Mouse (Mus musculus) erythroblast, embryonic 14.5 days (primary cell): ENCODE measurements around the gene Ndufb3. TPM values are rescaled to one million over a fixed set of nuclear protein-coding genes. Genes with fewer than 3 reads are reported as not detected.
"Not testable (repeated sequence)": the region's sequence is repeated elsewhere in the genome, so short reads cannot be mapped to it uniquely, and the experiment has no call there.

Experiments used
- H3K27me3 ChIP-seq: 2 replicates; pipeline ENCODE4 v1.6.1; 2012; ENCODE audit warnings: inconsistent platforms; ENCODE audit not compliant: control insufficient read depth
- H3K36me3 ChIP-seq: 2 replicates; pipeline ENCODE4 v1.6.1; 2012; ENCODE audit warnings: mild to moderate bottlenecking, inconsistent platforms; ENCODE audit not compliant: control insufficient read depth
- H3K4me1 ChIP-seq: 2 replicates; pipeline ENCODE4 v1.6.1; 2012; ENCODE audit warnings: inconsistent platforms; ENCODE audit not compliant: control insufficient read depth
- H3K4me3 ChIP-seq: replicated peaks from 2 replicates; pipeline ENCODE3; 2012; ENCODE audit warnings: moderate library complexity, mild to moderate bottlenecking, inconsistent platforms
- H3K9me3 ChIP-seq: 2 replicates; pipeline ENCODE4 v1.6.1; 2012; ENCODE audit warnings: low read length, inconsistent platforms, mixed read lengths; ENCODE audit not compliant: control insufficient read depth
- GATA1 ChIP-seq: IDR thresholded peaks from 2 replicates; pipeline ENCODE4 v1.6.1; 2012; ENCODE audit warnings: low read length, inconsistent platforms, mixed read lengths
- TAL1 ChIP-seq: IDR thresholded peaks from 3 replicates; pipeline ENCODE4 v1.6.1; 2012; ENCODE audit warnings: low read length, inconsistent platforms, mixed read lengths
- polyA plus RNA-seq: library from polyadenylated mRNA; stranded (reverse); fragments of >175 nt; gene quantifications from 2 replicates; pipeline ENCODE4 v1.2.3, GENCODE M21; 2012

The Ndufb3 gene
- polyA plus RNA-seq, 1 experiment = 0.62 TPM

- no peaks in the 10 kb centered on the region for H3K36me3 ChIP-seq
- no peaks in the 10 kb centered on the region for H3K27me3 ChIP-seq
- H3K4me3 ChIP-seq = no peak overlapping the region
- H3K9me3 ChIP-seq = no peaks in the 10 kb centered on the region
- peaks cover 21% of the 10 kb centered on the region for H3K4me1 ChIP-seq
- TF ChIP-seq TAL1 (no peak), GATA1 (no peak)
Observed at GRCm38 (mm10) chr1:58582611-58583010, 3.6 kb upstream of the Ndufb3 start.

GRCm38 (mm10) chr1:58584271-58584670 lies 1.9 kb upstream of the Ndufb3 start:
- H3K9me3 ChIP-seq = no peaks in the 10 kb centered on the region
- no peaks in the 10 kb centered on the region for H3K27me3 ChIP-seq
- peaks cover 21% of the 10 kb centered on the region for H3K4me1 ChIP-seq
- no peaks in the 10 kb centered on the region; the same call in 1 of the 2 replicates for H3K36me3 ChIP-seq
- H3K4me3 ChIP-seq = no peak overlapping the region
- no peak for TF ChIP-seq TAL1
- TF ChIP-seq GATA1 = no peak

- Histone ChIP-seq H3K4me1 (peaks cover 21% of the 10 kb centered on the region), H3K4me3 (peak overlapping the region; percentile 99), H3K9me3 (no peaks in the 10 kb centered on the region), H3K36me3 (no peaks in the 10 kb centered on the region; the same call in 1 of the 2 replicates), H3K27me3 (no peaks in the 10 kb centered on the region)
- TF ChIP-seq TAL1 = no peak
- TF ChIP-seq GATA1 = no peak
Observed at GRCm38 (mm10) chr1:58585373-58586170, 612 bp upstream of the Ndufb3 start.

- Histone ChIP-seq H3K27me3 (no peaks in the 10 kb centered on the region), H3K36me3 (peaks cover 9% of the 10 kb centered on the region), H3K9me3 (no peaks in the 10 kb centered on the region), H3K4me3 (peak overlapping the region; percentile 99), H3K4me1 (peaks cover 21% of the 10 kb centered on the region)
- TF ChIP-seq GATA1 = no peak
- TF ChIP-seq TAL1 = no peak
Observed at GRCm38 (mm10) chr1:58587491-58587890, 1.3 kb downstream of the Ndufb3 start.

- Histone ChIP-seq H3K9me3 (no peaks in the 10 kb centered on the region), H3K36me3 (no peaks in the 10 kb centered on the region), H3K4me1 (no peaks in the 10 kb centered on the region), H3K27me3 (no peaks in the 10 kb centered on the region), H3K4me3 (no peak overlapping the region)
- TF ChIP-seq TAL1 (no peak), GATA1 (no peak)
Observed at GRCm38 (mm10) chr1:58602681-58603080, 16.5 kb downstream of the Ndufb3 start.

- Histone ChIP-seq H3K36me3 (no peaks in the 10 kb centered on the region), H3K4me1 (no peaks in the 10 kb centered on the region), H3K9me3 (peaks cover 2% of the 10 kb centered on the region; the same call in 1 of the 2 replicates), H3K27me3 (no peaks in the 10 kb centered on the region), H3K4me3 (no peak overlapping the region)
- TF ChIP-seq GATA1 = no peak
- no peak for TF ChIP-seq TAL1
Observed at GRCm38 (mm10) chr1:58603738-58604137, 17.6 kb downstream of the Ndufb3 start.

GRCm38 (mm10) chr1:58609591-58609990 lies 23.4 kb downstream of the Ndufb3 start:
- H3K9me3 ChIP-seq, H3K36me3 ChIP-seq, H3K4me1 ChIP-seq, H3K27me3 ChIP-seq, H3K4me3 ChIP-seq: not testable (repeated sequence)

GRCm38 (mm10) chr1:58610166-58610565 lies 24.0 kb downstream of the Ndufb3 start:
- no peaks in the 10 kb centered on the region for H3K4me1 ChIP-seq
- peaks cover 2% of the 10 kb centered on the region; the same call in 1 of the 2 replicates for H3K9me3 ChIP-seq
- H3K27me3 ChIP-seq = no peaks in the 10 kb centered on the region
- no peaks in the 10 kb centered on the region for H3K36me3 ChIP-seq
- no peak overlapping the region for H3K4me3 ChIP-seq
- TF ChIP-seq GATA1 (no peak), TAL1 (no peak)

- H3K4me3 ChIP-seq = no peak overlapping the region
- TF ChIP-seq GATA1 = no peak
- no peak for TF ChIP-seq TAL1
- H3K9me3 ChIP-seq = peaks cover 2% of the 10 kb centered on the region; the same call in 1 of the 2 replicates
Observed at GRCm38 (mm10) chr1:58610611-58611010, 24.4 kb downstream of the Ndufb3 start.

GRCm38 (mm10) chr1:58613786-58614185 lies 27.6 kb downstream of the Ndufb3 start:
- TF ChIP-seq GATA1 = no peak
- TF ChIP-seq TAL1 = no peak
- H3K4me1 ChIP-seq = no peaks in the 10 kb centered on the region
- no peaks in the 10 kb centered on the region for H3K9me3 ChIP-seq

More at GRCm38 (mm10) chr1:58610611-58611010, 24.4 kb downstream of the Ndufb3 start:
- H3K36me3 ChIP-seq = no peaks in the 10 kb centered on the region
- H3K4me1 ChIP-seq = no peaks in the 10 kb centered on the region
- H3K27me3 ChIP-seq = no peaks in the 10 kb centered on the region

More at GRCm38 (mm10) chr1:58613786-58614185, 27.6 kb downstream of the Ndufb3 start:
- Histone ChIP-seq H3K27me3 (no peaks in the 10 kb centered on the region), H3K36me3 (no peaks in the 10 kb centered on the region), H3K4me3 (no peak overlapping the region)
